Mouse (Mus musculus): ENCODE measurements around the gene Ncoa5.

DNA sequence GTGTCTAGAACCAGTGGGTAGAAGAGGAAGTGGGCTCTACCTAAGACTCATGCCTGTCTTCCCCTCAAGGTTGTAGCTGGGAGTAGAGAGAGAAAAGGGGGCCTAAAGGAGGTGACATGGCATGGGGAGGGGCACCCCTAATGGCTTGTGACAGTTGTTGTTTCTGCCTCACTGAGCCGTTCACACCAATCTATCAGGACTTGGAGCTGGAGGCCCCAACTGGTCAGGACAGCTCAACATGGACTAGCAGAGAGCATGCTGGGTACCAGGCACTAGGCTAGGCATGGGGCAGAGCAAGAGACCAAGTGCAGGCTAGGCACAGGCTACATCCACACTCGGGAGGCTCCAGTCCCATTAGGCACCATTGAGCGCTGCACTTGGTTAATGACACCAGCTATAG lies 43.6 kb downstream of the Ncoa5 start:
- TF ChIP-seq CTCF (IDR thresholded peaks at IDR 0.05; ENCODE audit: extremely low read depth, insufficient read depth, insufficient read length, insufficient replicate concordance), result no peak
- TF ChIP-seq POLR2A (IDR thresholded peaks at IDR 0.05; ENCODE audit: low read depth, low read length), result no peak
